Mouse (Mus musculus) limb, embryonic 11.5 days (tissue): ENCODE data around the gene Lpcat3. TPM values are rescaled to one million over a fixed set of nuclear protein-coding genes. Genes with fewer than 3 reads are reported as not detected.
A peak's percentile ranks its signal among the peaks of the same experiment; 100 is the strongest.

Experiments used
- ATAC-seq: fragments of 200-750 bp; cut with Nextera tagmentation; 2 replicates; pipeline ENCODE4 v1.8.0; 2017; ENCODE audit warnings: low read depth; ENCODE audit not compliant: insufficient number of reproducible peaks, low FRiP score, low TSS enrichment
- DNase-seq: peaks from one replicate; pipeline ENCODE4 v3.0.0-alpha.2; 2015; ENCODE audit warnings: low spot score
- H3K27ac ChIP-seq: fragments of 300-500 bp; sonication (generic); replicated peaks from 2 replicates; pipeline ENCODE4 v1.5.1; 2014; ENCODE audit warnings: low read depth, mild to moderate bottlenecking, low read length
- H3K27me3 ChIP-seq: fragments of 300-500 bp; sonication (generic); 2 replicates; pipeline ENCODE4 v1.6.1; 2014; ENCODE audit warnings: mild to moderate bottlenecking, low read length, mixed read lengths; ENCODE audit not compliant: control insufficient read depth, insufficient read depth
- H3K36me3 ChIP-seq: fragments of 300-500 bp; sonication (generic); 2 replicates; pipeline ENCODE4 v1.6.1; 2014; ENCODE audit warnings: mild to moderate bottlenecking, low read length, moderate library complexity, mixed read lengths; ENCODE audit not compliant: control insufficient read depth, insufficient read depth
- H3K4me1 ChIP-seq: fragments of 300-500 bp; sonication (generic); 2 replicates; pipeline ENCODE4 v1.6.1; 2014; ENCODE audit warnings: low read length, mixed read lengths; ENCODE audit not compliant: control insufficient read depth, insufficient read depth
- H3K4me2 ChIP-seq: fragments of 300-500 bp; sonication (generic); 2 replicates; pipeline ENCODE4 v1.6.1; 2014; ENCODE audit warnings: low read depth, mild to moderate bottlenecking, moderate library complexity; ENCODE audit not compliant: severe bottlenecking
- H3K4me3 ChIP-seq: fragments of 300-500 bp; sonication (generic); 2 replicates; pipeline ENCODE4 v1.5.1; 2014; ENCODE audit warnings: low read depth, low read length
- H3K9ac ChIP-seq: fragments of 300-500 bp; sonication (generic); 2 replicates; pipeline ENCODE4 v1.6.1; 2014; ENCODE audit warnings: mild to moderate bottlenecking, low read length
- H3K9me3 ChIP-seq: fragments of 300-500 bp; sonication (generic); 2 replicates; pipeline ENCODE4 v1.6.1; 2016; ENCODE audit warnings: low read length; ENCODE audit not compliant: control insufficient read depth
- WGBS: fragments of 180-500 bp; shearing (Covaris S2); extraction: QIAGEN DNeasy Blood & Tissue Kit; methylation state at CpG from one replicate; pipeline ENCODE4 v1.1.7; 2014; 5-methylcytosine and 5-hydroxymethylcytosine counted together
- polyA plus RNA-seq: library from polyadenylated mRNA; unstranded; fragments of >200 nt; fragmentation: Nextera tagmentation; extraction: Ambion mirVana; gene quantifications from 2 replicates; pipeline ENCODE4 v1.2.1, GENCODE M21; 2014

Gene Lpcat3
- polyA plus RNA-seq, 1 experiment from 2014 or later: 46.1 TPM

GRCm38 (mm10) chr6:124740888-124741761 lies 78.3 kb downstream of the Lpcat3 start, which contains the start of gene Grcc10:
Grcc10 (minus strand) TSS chr6:124741374.
- WGBS: under 1% methylated on average over 41 of the region's 41 CpGs
- H3K4me3 ChIP-seq: peak within 1 kb of the TSS; percentile 67
- H3K9me3 ChIP-seq: no peaks in the 10 kb centered on the region
- ATAC-seq (peak; percentile 85), DNase-seq (peak; percentile 94)
- peak within 1 kb of the TSS; percentile 80 for H3K4me2 ChIP-seq
- no peaks in the 10 kb centered on the region for H3K27me3 ChIP-seq
- peak within 1 kb of the TSS; percentile 99 for H3K27ac ChIP-seq
- peak within 1 kb of the TSS; percentile 95 for H3K9ac ChIP-seq
- H3K4me1 ChIP-seq: peaks cover 14% of the 10 kb centered on the region
- H3K36me3 ChIP-seq: peaks cover 11% of the 10 kb centered on the region

- 74% methylated on average over 3 of the region's 3 CpGs for WGBS
- ATAC-seq: no peak
- Histone ChIP-seq H3K27ac (peak overlapping the region; percentile 99; the same call in 1 of the 2 replicates), H3K4me2 (peak overlapping the region; percentile 80), H3K9me3 (no peaks in the 10 kb centered on the region), H3K4me3 (peak overlapping the region; percentile 67; the same call in 1 of the 2 replicates), H3K27me3 (no peaks in the 10 kb centered on the region), H3K9ac (no peak overlapping the region), H3K4me1 (peaks cover 21% of the 10 kb centered on the region), H3K36me3 (peaks cover 12% of the 10 kb centered on the region)
- no peak for DNase-seq
Observed at GRCm38 (mm10) chr6:124741842-124742241, 79.0 kb downstream of the Lpcat3 start.

GRCm38 (mm10) chr6:124742839-124743514 lies 80.2 kb downstream of the Lpcat3 start:
- H3K27ac ChIP-seq: no peak overlapping the region
- ATAC-seq (no peak), DNase-seq (no peak)
- no peaks in the 10 kb centered on the region for H3K9me3 ChIP-seq
- no peak overlapping the region for H3K4me2 ChIP-seq
- no peaks in the 10 kb centered on the region for H3K27me3 ChIP-seq
- H3K9ac ChIP-seq: no peak overlapping the region
- H3K4me1 ChIP-seq: peaks cover 25% of the 10 kb centered on the region
- peaks cover 21% of the 10 kb centered on the region for H3K36me3 ChIP-seq
- WGBS: 91% methylated on average over 13 of the region's 15 CpGs
- no peak overlapping the region for H3K4me3 ChIP-seq

GRCm38 (mm10) chr6:124743647-124744046 lies 80.8 kb downstream of the Lpcat3 start:
- no peak overlapping the region for H3K27ac ChIP-seq
- no peaks in the 10 kb centered on the region for H3K9me3 ChIP-seq
- no peaks in the 10 kb centered on the region for H3K27me3 ChIP-seq
- DNase-seq: no peak
- ATAC-seq: no peak
- H3K36me3 ChIP-seq: peaks cover 26% of the 10 kb centered on the region
- WGBS: 89% methylated on average over 8 of the region's 8 CpGs
- H3K4me3 ChIP-seq: no peak overlapping the region
- peaks cover 25% of the 10 kb centered on the region for H3K4me1 ChIP-seq
- no peak overlapping the region for H3K4me2 ChIP-seq
- H3K9ac ChIP-seq: no peak overlapping the region

GRCm38 (mm10) chr6:124744755-124745321 lies 82.0 kb downstream of the Lpcat3 start:
- 73% methylated on average over 26 of the region's 26 CpGs for WGBS
- Histone ChIP-seq H3K4me1 (peaks cover 25% of the 10 kb centered on the region), H3K27me3 (no peaks in the 10 kb centered on the region), H3K4me3 (peak overlapping the region; percentile 54), H3K36me3 (peaks cover 32% of the 10 kb centered on the region), H3K9me3 (no peaks in the 10 kb centered on the region), H3K9ac (peak overlapping the region; percentile 50), H3K27ac (no peak overlapping the region; the same call in none of the 2 replicates), H3K4me2 (peak overlapping the region; percentile 97)
- ATAC-seq: peak; percentile 0; the same call in 1 of the 2 replicates
- no peak for DNase-seq

- under 1% methylated on average over 85 of the region's 85 CpGs for WGBS
- Histone ChIP-seq H3K27ac (peak overlapping the region; percentile 75), H3K4me3 (peak overlapping the region; percentile 54), H3K4me2 (peak overlapping the region; percentile 97), H3K27me3 (no peaks in the 10 kb centered on the region), H3K36me3 (peaks cover 32% of the 10 kb centered on the region), H3K4me1 (peaks cover 23% of the 10 kb centered on the region), H3K9me3 (no peaks in the 10 kb centered on the region), H3K9ac (peak overlapping the region; percentile 84)
- peak; percentile 96 for DNase-seq
- peak; percentile 80 for ATAC-seq
Observed at GRCm38 (mm10) chr6:124745490-124746295, 82.9 kb downstream of the Lpcat3 start.

- no peaks in the 10 kb centered on the region for H3K9me3 ChIP-seq
- no peaks in the 10 kb centered on the region for H3K27me3 ChIP-seq
- peaks cover 23% of the 10 kb centered on the region for H3K4me1 ChIP-seq
- peak overlapping the region; percentile 75; the same call in 1 of the 2 replicates for H3K27ac ChIP-seq
- 20% methylated on average over 8 of the region's 8 CpGs for WGBS
- H3K4me3 ChIP-seq: peak overlapping the region; percentile 54
- peaks cover 32% of the 10 kb centered on the region for H3K36me3 ChIP-seq
- ATAC-seq (no peak; the same call in 1 of the 2 replicates), DNase-seq (no peak)
- H3K4me2 ChIP-seq: peak overlapping the region; percentile 97
- peak overlapping the region; percentile 84 for H3K9ac ChIP-seq
Observed at GRCm38 (mm10) chr6:124746296-124746605, 83.4 kb downstream of the Lpcat3 start.
